Comparison of ENCODE assay signal across 24 mouse cellular contexts in the genomic region with DNA sequence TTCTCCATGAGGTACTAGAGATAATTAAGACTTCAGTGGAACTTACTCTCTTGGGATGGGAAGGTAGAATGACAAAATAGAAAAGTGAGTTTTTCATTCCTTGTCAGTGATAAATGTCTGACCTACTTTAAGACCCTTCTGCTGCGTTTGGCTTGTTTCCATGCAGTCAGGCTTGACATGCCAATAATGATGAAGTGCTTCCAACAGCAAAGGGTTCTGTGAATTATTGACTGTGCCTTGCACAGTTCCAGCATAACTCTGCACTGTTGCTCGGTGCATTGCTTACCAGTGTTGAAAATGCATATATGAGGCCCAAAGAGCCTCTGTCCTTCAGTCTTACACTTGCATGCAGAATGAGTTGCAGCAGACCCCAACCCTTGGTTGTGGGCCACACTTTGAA.
A peak's percentile ranks its signal among the peaks of the same experiment; 100 is the strongest.
DNase-seq lines count a peak whose midpoint lies in the region; ATAC-seq and TF ChIP-seq lines count a peak whose summit lies in the region.
"Had no signal": no experiment of that assay in that cellular context is flagged by ENCODE, and none has a peak within 500 bp of the region (broad histone marks: within the 10 kb centered on the region; RNA-seq: fewer than 3 reads in every experiment).

No protein-coding gene starts in this region.

- WGBS in hindbrain, embryonic 16.5 days: 42% methylated on average over 2 of the region's 2 CpGs
- WGBS in hindbrain, embryonic 12.5 days: 62% methylated on average over 2 of the region's 2 CpGs
- 28% methylated on average over 2 of the region's 2 CpGs for WGBS in kidney, postnatal 0 days

- no peak overlapping the region for H3K27ac ChIP-seq in hindbrain, embryonic 16.5 days (ENCODE audit: low read depth, low read length)
- no peak overlapping the region for H3K27ac ChIP-seq in hindbrain, embryonic 12.5 days
- H3K27ac ChIP-seq in kidney, postnatal 0 days: no peak overlapping the region
- H3K27ac ChIP-seq: embryonic facial prominence, embryonic 15.5 days; limb, embryonic 15.5 days; liver, embryonic 14.5 days; lung, embryonic 15.5 days; stomach, postnatal 0 days had no signal

- no peak for TF ChIP-seq CTCF in kidney, postnatal 0 days (IDR thresholded peaks at IDR 0.05; ENCODE audit: low read depth)

- H3K4me1 ChIP-seq in hindbrain, embryonic 16.5 days (ENCODE audit: control insufficient read depth, insufficient read depth, low read depth, low read length): no peaks in the 10 kb centered on the region
- H3K4me1 ChIP-seq in hindbrain, embryonic 12.5 days: no peaks in the 10 kb centered on the region
- no peaks in the 10 kb centered on the region for H3K4me1 ChIP-seq in kidney, postnatal 0 days (replicated peaks; ENCODE audit: insufficient read depth, low read length)
- H3K4me1 ChIP-seq: embryonic facial prominence, embryonic 15.5 days; limb, embryonic 15.5 days; lung, embryonic 15.5 days had no signal

- 0 out of 2 replicates have a peak, but pooled peaks have one; percentile 24 for ATAC-seq in hindbrain, embryonic 16.5 days
- no peak for ATAC-seq in hindbrain, embryonic 12.5 days (ENCODE audit: low FRiP score)
- peak; percentile 61; the same call in 1 of the 2 replicates for ATAC-seq in kidney, postnatal 0 days (replicated peaks; ENCODE audit: low FRiP score, low read depth)
- ATAC-seq: forebrain, embryonic 16.5 days; midbrain, embryonic 16.5 days; Patski had no signal

- H3K36me3 ChIP-seq in hindbrain, embryonic 16.5 days (ENCODE audit: control insufficient read depth, insufficient read depth, low read length): no peaks in the 10 kb centered on the region
- no peaks in the 10 kb centered on the region for H3K36me3 ChIP-seq in hindbrain, embryonic 12.5 days
- no peaks in the 10 kb centered on the region for H3K36me3 ChIP-seq in kidney, postnatal 0 days (ENCODE audit: insufficient read depth, low read length)
- H3K36me3 ChIP-seq: embryonic facial prominence, embryonic 15.5 days; G1E; limb, embryonic 15.5 days; lung, embryonic 15.5 days had no signal

- no peak overlapping the region for H3K4me3 ChIP-seq in hindbrain, embryonic 16.5 days (ENCODE audit: low read length)
- H3K4me3 ChIP-seq in hindbrain, embryonic 12.5 days: no peak overlapping the region
- no peak overlapping the region for H3K4me3 ChIP-seq in kidney, postnatal 0 days (replicated peaks; ENCODE audit: low read depth, low read length)
- H3K4me3 ChIP-seq: embryonic facial prominence, embryonic 15.5 days; limb, embryonic 15.5 days; lung, embryonic 15.5 days had no signal

- H3K9me3 ChIP-seq in hindbrain, embryonic 16.5 days (ENCODE audit: control insufficient read depth, low read length): no peaks in the 10 kb centered on the region
- H3K9me3 ChIP-seq in hindbrain, embryonic 12.5 days (replicated peaks): no peaks in the 10 kb centered on the region
- H3K9me3 ChIP-seq in kidney, postnatal 0 days (replicated peaks; ENCODE audit: low read length): no peaks in the 10 kb centered on the region
- H3K9me3 ChIP-seq: embryonic facial prominence, embryonic 15.5 days; limb, embryonic 15.5 days; lung, embryonic 15.5 days had no signal

- H3K4me2 ChIP-seq in hindbrain, embryonic 16.5 days (ENCODE audit: low read length): no peak overlapping the region
- no peak overlapping the region for H3K4me2 ChIP-seq in hindbrain, embryonic 12.5 days (replicated peaks)
- no peak overlapping the region for H3K4me2 ChIP-seq in kidney, postnatal 0 days (ENCODE audit: low read length)
- H3K4me2 ChIP-seq: embryonic facial prominence, embryonic 15.5 days; heart, embryonic 11.5 days; limb, embryonic 15.5 days; lung, embryonic 15.5 days had no signal

- peak; percentile 12 for DNase-seq in retina, postnatal 1 day
- DNase-seq in retina, embryonic 14.5 days (ENCODE audit: low spot score): no peak
- DNase-seq in kidney, postnatal 0 days (ENCODE audit: low spot score): no peak
- DNase-seq in right cerebral cortex, postnatal 4 days: no peak
- no peak for DNase-seq in adrenal gland, postnatal 10 days
- DNase-seq: B cell, adult 2 months; cerebellum, adult 11-12 months; gastrocnemius, postnatal 14 days; heart, adult 11 months; layer of hippocampus, adult 9-11 months; lung, postnatal 4 days had no signal

- H3K27me3 ChIP-seq in hindbrain, embryonic 16.5 days (replicated peaks; ENCODE audit: control insufficient read depth, insufficient read depth, low read length): no peaks in the 10 kb centered on the region
- H3K27me3 ChIP-seq in hindbrain, embryonic 12.5 days: no peaks in the 10 kb centered on the region
- no peaks in the 10 kb centered on the region for H3K27me3 ChIP-seq in kidney, postnatal 0 days (ENCODE audit: insufficient read depth, low read length)
- H3K27me3 ChIP-seq: CH12.LX; embryonic facial prominence, embryonic 15.5 days; limb, embryonic 15.5 days; lung, embryonic 15.5 days; Patski had no signal

- no peak overlapping the region for H3K9ac ChIP-seq in hindbrain, embryonic 16.5 days (ENCODE audit: low read depth, low read length)
- no peak overlapping the region for H3K9ac ChIP-seq in hindbrain, embryonic 12.5 days
- H3K9ac ChIP-seq in kidney, postnatal 0 days (ENCODE audit: low read depth, low read length): no peak overlapping the region
- H3K9ac ChIP-seq: embryonic facial prominence, embryonic 15.5 days; limb, embryonic 15.5 days; liver, embryonic 14.5 days; lung, embryonic 15.5 days had no signal
